Comparison of ENCODE assay signal across 8 mouse cellular contexts in genomic region chr19:59469035-59469949, GRCm38 (mm10). TPM values are rescaled to one million over a fixed set of nuclear protein-coding genes. Genes with fewer than 3 reads are reported as not detected.
DNase-seq lines count a peak whose midpoint lies in the region; ATAC-seq and TF ChIP-seq lines count a peak whose summit lies in the region.

No protein-coding gene starts in this region.

- peak overlapping the region; percentile 51 for H3K4me3 ChIP-seq in heart, embryonic 10.5 days
- no peak overlapping the region for H3K4me3 ChIP-seq in heart, adult 2 months
- peak overlapping the region; percentile 19 for H3K4me3 ChIP-seq in hindbrain, embryonic 14.5 days (replicated peaks; ENCODE audit: low read length)
- peak overlapping the region; percentile 21 for H3K4me3 ChIP-seq in limb, embryonic 15.5 days

- H3K9me3 ChIP-seq in heart, embryonic 10.5 days: no peaks in the 10 kb centered on the region
- no peaks in the 10 kb centered on the region for H3K9me3 ChIP-seq in hindbrain, embryonic 14.5 days (ENCODE audit: control insufficient read depth, low read length)
- no peaks in the 10 kb centered on the region for H3K9me3 ChIP-seq in limb, embryonic 15.5 days

- no peaks in the 10 kb centered on the region for H3K79me2 ChIP-seq in heart, adult 2 months (replicated peaks; ENCODE audit: control insufficient read depth, insufficient read depth, low read length)

- intact Hi-C loops in heart, adult 2 months (cut with DNase I): no loop called here

- ATAC-seq in hindbrain, embryonic 14.5 days (ENCODE audit: low FRiP score): peak; percentile 65; the same call in 1 of the 2 replicates
- ATAC-seq in limb, embryonic 15.5 days (ENCODE audit: insufficient number of reproducible peaks, low FRiP score, low TSS enrichment, low read depth): peak; percentile 25; the same call in 1 of the 2 replicates

- TF ChIP-seq EP300 in heart, adult 2 months (IDR thresholded peaks at IDR 0.05; ENCODE audit: insufficient read depth, low read depth, low read length): no peak

- no peak overlapping the region for H3K9ac ChIP-seq in heart, adult 2 months (ENCODE audit: low read depth, low read length)
- H3K9ac ChIP-seq in hindbrain, embryonic 14.5 days: no peak overlapping the region
- H3K9ac ChIP-seq in limb, embryonic 15.5 days: no peak overlapping the region

- H3K36me3 ChIP-seq in heart, embryonic 10.5 days: no peaks in the 10 kb centered on the region
- no peaks in the 10 kb centered on the region for H3K36me3 ChIP-seq in heart, adult 2 months (ENCODE audit: control insufficient read depth, insufficient read depth, low read length)
- no peaks in the 10 kb centered on the region for H3K36me3 ChIP-seq in hindbrain, embryonic 14.5 days (replicated peaks; ENCODE audit: control insufficient read depth, insufficient read depth)
- H3K36me3 ChIP-seq in limb, embryonic 15.5 days: no peaks in the 10 kb centered on the region

- H3K4me2 ChIP-seq in hindbrain, embryonic 14.5 days (replicated peaks): peak overlapping the region; percentile 42
- peak overlapping the region; percentile 42 for H3K4me2 ChIP-seq in limb, embryonic 15.5 days

- no peak overlapping the region; the same call in 1 of the 2 replicates for H3K27ac ChIP-seq in heart, embryonic 10.5 days
- H3K27ac ChIP-seq in heart, adult 2 months: no peak overlapping the region
- H3K27ac ChIP-seq in hindbrain, embryonic 14.5 days: no peak overlapping the region
- H3K27ac ChIP-seq in limb, embryonic 15.5 days: no peak overlapping the region

- no peak for TF ChIP-seq CTCF in heart, adult 2 months (IDR thresholded peaks at IDR 0.05)
- peak; percentile 39; the same call in 1 of the 2 replicates for TF ChIP-seq CTCF in brain, embryonic 14.5 days (IDR thresholded peaks at IDR 0.05; ENCODE audit: borderline replicate concordance, extremely low read depth, insufficient read depth, insufficient read length)

- H3K4me1 ChIP-seq in heart, embryonic 10.5 days: peaks cover 31% of the 10 kb centered on the region
- H3K4me1 ChIP-seq in heart, adult 2 months (ENCODE audit: control insufficient read depth, insufficient read depth, low read length): no peaks in the 10 kb centered on the region
- H3K4me1 ChIP-seq in hindbrain, embryonic 14.5 days (replicated peaks; ENCODE audit: control insufficient read depth, insufficient read depth, low read length): peaks cover 10% of the 10 kb centered on the region; the same call in 1 of the 2 replicates
- peaks cover 34% of the 10 kb centered on the region for H3K4me1 ChIP-seq in limb, embryonic 15.5 days

- TF ChIP-seq POLR2A in heart, adult 2 months (IDR thresholded peaks at IDR 0.05; ENCODE audit: insufficient read depth, low read depth, low read length): no peak
- TF ChIP-seq POLR2A in brain, embryonic 14.5 days (IDR thresholded peaks at IDR 0.05; ENCODE audit: borderline replicate concordance, extremely low read depth, insufficient read depth, insufficient read length, poor library complexity, severe bottlenecking): no peak

- peaks cover 97% of the 10 kb centered on the region for H3K27me3 ChIP-seq in heart, embryonic 10.5 days (ENCODE audit: insufficient read depth, poor library complexity, severe bottlenecking)
- peaks cover 21% of the 10 kb centered on the region for H3K27me3 ChIP-seq in heart, adult 2 months (ENCODE audit: control insufficient read depth, insufficient read depth, low read length)
- peaks cover 92% of the 10 kb centered on the region for H3K27me3 ChIP-seq in hindbrain, embryonic 14.5 days (ENCODE audit: control insufficient read depth, insufficient read depth, low read length)
- H3K27me3 ChIP-seq in limb, embryonic 15.5 days: peaks cover 84% of the 10 kb centered on the region

- no peak for DNase-seq in heart, embryonic 10.5 days (ENCODE audit: low spot score)
- DNase-seq in heart, adult 2 months: no peak
- DNase-seq in brain, embryonic 14.5 days (ENCODE audit: low read depth): peak; percentile 77
- peak; percentile 59 for DNase-seq in hindbrain, embryonic 14.5 days (ENCODE audit: low spot score)
- peak; percentile 39 for DNase-seq in thymus, postnatal 25 days
- DNase-seq in yolk sac, embryonic 10.5 days (ENCODE audit: low spot score): no peak
- DNase-seq in left cerebral cortex, adult 9 months (ENCODE audit: low spot score in 2 of 2): no peak

- WGBS in heart, embryonic 10.5 days: under 1% methylated on average over 35 of the region's 35 CpGs
- WGBS in heart, adult 2 months: 1% methylated on average over 35 of the region's 35 CpGs
- WGBS in hindbrain, embryonic 14.5 days: under 1% methylated on average over 35 of the region's 35 CpGs
- WGBS in limb, embryonic 15.5 days: 8% methylated on average over 35 of the region's 35 CpGs

RNA-seq across cellular contexts. Expression of gene Emx2, which starts 11.1 kb away (rescaled TPM):
- 1.1 and 1.7 TPM in 2 replicates for polyA plus RNA-seq in heart, embryonic 10.5 days (2016; fragmentation: Nextera tagmentation; extraction: Ambion mirVana)
- not detected for total RNA-seq in heart, adult 2 months (2021)
- polyA plus RNA-seq in heart, adult 2 months (2012; rRNA removed): not detected in 2 replicates
- 17.7 and 20.7 TPM in 2 replicates for polyA plus RNA-seq in brain, embryonic 14.5 days (2012; rRNA removed)
- 0.26 TPM in 1 of 2 replicates, not detected in the other for polyA plus RNA-seq in hindbrain, embryonic 14.5 days (2014; fragmentation: Nextera tagmentation; extraction: Ambion mirVana)
- polyA plus RNA-seq in limb, embryonic 15.5 days (2015; fragmentation: Nextera tagmentation; extraction: Ambion mirVana): 11.0 and 12.2 TPM in 2 replicates

Comparison
In these comparisons a context has a peak if more than half of its experiments do, and no peak if none do; other contexts are left out.
1. DNase-seq: peak in brain, embryonic 14.5 days (single experiment), hindbrain, embryonic 14.5 days (single experiment) and thymus, postnatal 25 days (single experiment); none in heart, embryonic 10.5 days (single experiment), heart, adult 2 months (0 of 2), yolk sac, embryonic 10.5 days (single experiment) and left cerebral cortex, adult 9 months (0 of 2).